Mouse (Mus musculus): Measurements from ENCODE around the gene Ppp2r3d.

DNA sequence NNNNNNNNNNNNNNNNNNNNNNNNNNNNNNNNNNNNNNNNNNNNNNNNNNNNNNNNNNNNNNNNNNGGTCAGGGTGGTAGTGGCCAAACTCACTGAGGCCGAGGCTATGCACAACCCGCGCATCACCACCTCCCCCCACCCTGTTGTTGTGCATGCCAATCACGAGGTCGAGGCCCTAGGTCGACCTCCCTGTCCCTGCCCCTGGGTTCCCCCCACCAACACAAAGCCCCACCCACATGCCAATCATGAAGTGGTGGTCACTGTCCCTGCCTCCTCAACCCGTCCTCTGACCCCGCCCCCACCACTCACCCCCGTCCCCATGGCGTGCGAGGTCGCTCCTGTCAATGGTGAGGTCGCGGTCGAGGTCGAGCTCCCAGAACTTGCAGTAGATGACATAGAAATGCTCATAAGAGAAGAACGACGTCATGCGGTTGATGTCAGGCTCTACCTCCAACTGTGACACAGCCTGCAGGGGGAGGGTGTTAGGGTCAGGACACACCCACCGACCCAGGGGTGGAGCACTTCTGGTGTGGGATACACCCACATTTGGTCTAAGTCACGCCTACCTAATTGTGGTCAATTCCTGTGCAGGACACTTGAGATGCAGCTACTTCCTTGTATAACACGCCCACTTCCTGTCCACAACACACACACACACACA, 37.9 kb downstream of the Ppp2r3d start:
- no peak for TF ChIP-seq CTCF (IDR thresholded peaks at IDR 0.05; ENCODE audit: control insufficient read depth, insufficient read depth, low read length)
- TF ChIP-seq POLR2A (IDR thresholded peaks at IDR 0.05; ENCODE audit: borderline replicate concordance, control insufficient read depth, low read depth, low read length), result no peak

All from bone marrow, adult 2 months (tissue).